Comparison of ENCODE assay signal across 1 mouse cellular context in genomic region chr10:7824663-7825280, GRCm38 (mm10).
TF ChIP-seq lines count a peak whose summit lies in the region.

No protein-coding gene starts in this region.

TF ChIP-seq in CH12.LX, 34 proteins besides CTCF, POLR2A, EP300 and RAD21 (continued from another document):
- TF ChIP-seq RCOR1 (conservative IDR thresholded peaks at IDR 0.05; ENCODE audit: low read depth, low read length): peak; percentile 71; the same call in 1 of the 2 replicates
- peak; percentile 81 for TF ChIP-seq MEF2A (IDR thresholded peaks at IDR 0.05; ENCODE audit: borderline replicate concordance, low read depth, low read length)
- TF ChIP-seq MAX (IDR thresholded peaks at IDR 0.05; ENCODE audit: low read length): 0 out of 2 replicates have a peak, but pooled peaks have one; percentile 32
- TF ChIP-seq NRF1 (IDR thresholded peaks at IDR 0.05; ENCODE audit: low read depth, low read length): no peak
- TF ChIP-seq ETS1 (conservative IDR thresholded peaks at IDR 0.05; ENCODE audit: low read depth, low read length): peak; percentile 79
- peak; percentile 84; the same call in 1 of the 2 replicates for TF ChIP-seq SIN3A (IDR thresholded peaks at IDR 0.05; ENCODE audit: low read length)
- TF ChIP-seq MYC (IDR thresholded peaks at IDR 0.05; ENCODE audit: low read depth, low read length): 0 out of 2 replicates have a peak, but pooled peaks have one; percentile 19
- TF ChIP-seq UBTF (IDR thresholded peaks at IDR 0.05; ENCODE audit: low read depth, low read length): no peak
- TF ChIP-seq JUN (IDR thresholded peaks at IDR 0.05; ENCODE audit: insufficient read depth, low read depth, low read length): peak; percentile 69
- peak; percentile 75 for TF ChIP-seq JUND (conservative IDR thresholded peaks at IDR 0.05; ENCODE audit: low read depth, low read length)
- no peak for TF ChIP-seq PAX5 (IDR thresholded peaks at IDR 0.05; ENCODE audit: low read length)
- TF ChIP-seq ZNF384 (IDR thresholded peaks at IDR 0.05; ENCODE audit: low read depth, low read length): peak; percentile 83
- TF ChIP-seq ZKSCAN1 (IDR thresholded peaks at IDR 0.05; ENCODE audit: borderline replicate concordance, low read depth, low read length): no peak
